Mouse (Mus musculus) G1E (cell line): ENCODE measurements at regions not wholly inside any gene's neighbourhood (a gene's known extent, or its start where the extent isn't known, plus 50 kb on each side); places are given as distances from the start of the nearest gene placed in this dataset.

Experiments
- GATA1 ChIP-seq: IDR thresholded peaks from 2 replicates; pipeline ENCODE4 v1.6.1; 2012; ENCODE audit warnings: borderline replicate concordance, low read length, inconsistent platforms, mixed read lengths
- TAL1 ChIP-seq: conservative IDR thresholded peaks from 2 replicates; pipeline ENCODE4 v1.6.1; 2012; ENCODE audit warnings: low read depth, low read length, inconsistent platforms, mixed read lengths

DNA sequence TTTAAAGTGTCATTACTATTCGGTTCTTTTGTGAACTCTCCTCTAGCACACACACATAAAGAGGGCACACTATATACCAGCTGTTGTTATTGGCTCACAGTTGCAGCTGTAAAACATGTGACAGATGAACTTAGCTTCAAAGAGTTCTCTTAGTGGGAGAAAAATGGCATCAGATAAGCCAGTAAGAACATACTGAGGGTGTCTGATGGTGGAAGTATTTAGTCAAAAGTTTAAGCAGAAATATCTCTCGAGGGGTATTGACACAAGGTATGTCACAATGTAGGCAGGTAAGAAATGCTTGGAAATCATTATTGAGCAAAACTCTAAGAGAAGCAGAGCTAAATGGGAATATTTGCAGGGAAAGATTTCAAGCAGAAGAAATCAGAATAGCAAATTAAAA lies 408.4 kb upstream of the Pik3r1 start:
- no peak for TF ChIP-seq TAL1
- TF ChIP-seq GATA1: no peak
